Mouse (Mus musculus): Measurements from ENCODE around the gene Fndc9.
A peak's percentile ranks its signal among the peaks of the same experiment; 100 is the strongest.

Fndc9 gene

GRCm38 (mm10) chr11:46278709-46279108 is 43.4 kb downstream of the Fndc9 start:
- DNase-seq, result no peak

DNA sequence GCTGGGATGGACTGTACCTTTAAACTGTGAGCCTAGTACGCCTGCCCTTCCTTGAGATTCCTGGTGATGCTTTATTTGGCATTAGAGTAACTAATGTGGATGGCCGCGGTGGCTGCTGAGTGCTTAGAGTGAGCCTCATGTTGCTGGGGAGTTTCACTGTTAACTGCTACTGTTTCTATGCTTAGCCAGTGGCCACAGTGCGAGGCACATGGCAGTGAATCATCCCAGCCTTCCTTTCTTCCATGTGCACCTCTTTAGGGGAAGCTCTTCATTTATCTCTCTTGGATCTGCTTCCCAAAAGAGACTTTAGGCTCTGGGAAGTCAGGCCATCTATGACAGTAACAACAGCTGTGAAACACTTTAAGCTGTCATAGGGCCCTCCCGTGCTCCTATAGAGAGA is 47.3 kb downstream of the Fndc9 start:
- no peak for DNase-seq

- no peak for DNase-seq
Observed at GRCm38 (mm10) chr11:46283800-46284199, 48.5 kb downstream of the Fndc9 start.

DNA sequence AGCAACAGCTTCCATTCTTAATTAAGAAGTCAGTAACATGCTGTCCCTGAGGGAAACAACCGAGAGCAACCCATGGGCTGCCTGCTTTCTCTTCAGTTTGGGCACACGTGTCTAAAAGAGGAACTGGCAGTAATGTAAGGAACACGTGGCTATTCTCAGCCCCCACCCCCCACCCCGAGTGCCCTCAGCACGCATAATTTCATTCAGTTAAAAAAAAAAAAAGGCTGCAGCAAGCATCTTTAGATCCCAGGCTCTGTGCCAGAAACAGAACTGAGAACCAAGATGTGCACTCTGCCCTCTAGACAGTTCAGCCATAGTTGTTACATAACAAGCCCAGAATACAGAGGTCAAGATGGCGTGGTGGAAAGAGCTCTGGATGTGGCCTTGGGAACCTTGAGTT is 51.5 kb downstream of the Fndc9 start:
- peak; percentile 62 for DNase-seq

DNA sequence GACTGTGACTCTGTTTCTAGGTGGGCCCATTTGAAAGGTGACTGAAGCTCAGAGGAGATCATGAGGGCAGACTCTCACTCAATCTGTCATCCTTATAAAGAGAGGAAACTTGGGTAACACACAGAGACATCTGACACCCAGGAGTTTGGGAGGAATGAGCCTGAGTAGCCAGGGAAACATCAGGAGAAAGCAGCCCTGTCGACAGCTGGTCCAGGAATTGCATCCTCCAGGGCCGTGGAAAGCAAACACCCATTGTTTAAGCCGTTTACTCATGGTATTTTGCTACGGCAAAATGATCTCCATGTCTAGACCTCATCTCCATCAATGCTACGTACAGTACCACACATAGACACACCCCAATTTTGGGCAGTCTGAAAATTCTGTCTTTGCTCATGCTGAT is 52.8 kb downstream of the Fndc9 start:
- no peak for DNase-seq

GRCm38 (mm10) chr11:46289022-46289421 is 53.7 kb downstream of the Fndc9 start:
- no peak for DNase-seq

All from cerebellum, adult 9-10 months (tissue).